Mouse (Mus musculus): ENCODE data around the gene Epha10. TPM values are rescaled to one million over a fixed set of nuclear protein-coding genes. Genes with fewer than 3 reads are reported as not detected.

Gene Epha10
- not detected in 2 replicates for total RNA-seq (2015)
- not detected in 2 replicates for total RNA-seq (2017)

- no peak for ATAC-seq (replicated peaks; ENCODE audit: poor library complexity)
Observed at GRCm38 (mm10) chr4:124880599-124880998, at the start of gene Epha10. Gene Epha10 (plus strand): TSS chr4:124880899.

- no peak for ATAC-seq (replicated peaks; ENCODE audit: poor library complexity)
Observed at GRCm38 (mm10) chr4:124832796-124833195, 47.9 kb upstream of the Epha10 start.

GRCm38 (mm10) chr4:124838035-124838700, 42.5 kb upstream of the Epha10 start:
- ATAC-seq (replicated peaks; ENCODE audit: poor library complexity) = no peak

GRCm38 (mm10) chr4:124840998-124841397, 39.7 kb upstream of the Epha10 start:
- ATAC-seq (replicated peaks; ENCODE audit: poor library complexity) = peak; percentile 66

- ATAC-seq (replicated peaks; ENCODE audit: poor library complexity) = peak; percentile 75
Observed at GRCm38 (mm10) chr4:124843493-124843892, 37.2 kb upstream of the Epha10 start.

- peak; percentile 69 for ATAC-seq (replicated peaks; ENCODE audit: poor library complexity)
Observed at GRCm38 (mm10) chr4:124847573-124847972, 33.1 kb upstream of the Epha10 start.

GRCm38 (mm10) chr4:124849631-124850260, 31.0 kb upstream of the Epha10 start:
- ATAC-seq (replicated peaks; ENCODE audit: poor library complexity) = no peak

GRCm38 (mm10) chr4:124850261-124850913, 30.3 kb upstream of the Epha10 start, which contains the start of gene Yrdc:
Gene Yrdc (plus strand): TSS chr4:124850679.
- peak; percentile 82 for ATAC-seq (replicated peaks; ENCODE audit: poor library complexity)

- ATAC-seq (replicated peaks; ENCODE audit: poor library complexity) = peak; percentile 36
Observed at GRCm38 (mm10) chr4:124850933-124851658, 29.6 kb upstream of the Epha10 start, which contains the start of gene 1110065P20Rik. Gene 1110065P20Rik (minus strand): TSS chr4:124851196.

GRCm38 (mm10) chr4:124856294-124856693, 24.4 kb upstream of the Epha10 start:
- no peak for ATAC-seq (replicated peaks; ENCODE audit: poor library complexity)

GRCm38 (mm10) chr4:124858370-124858769, 22.3 kb upstream of the Epha10 start:
- ATAC-seq (replicated peaks; ENCODE audit: poor library complexity) = no peak

- peak; percentile 88 for ATAC-seq (replicated peaks; ENCODE audit: poor library complexity)
Observed at GRCm38 (mm10) chr4:124860446-124860845, 20.3 kb upstream of the Epha10 start.

GRCm38 (mm10) chr4:124861283-124862188, 19.2 kb upstream of the Epha10 start, which contains the start of gene Maneal:
Gene Maneal (minus strand): TSS chr4:124862171.
- ATAC-seq (replicated peaks; ENCODE audit: poor library complexity) = no peak

GRCm38 (mm10) chr4:124872719-124873118, 8.0 kb upstream of the Epha10 start:
- ATAC-seq (replicated peaks; ENCODE audit: poor library complexity) = no peak

- ATAC-seq (replicated peaks; ENCODE audit: poor library complexity) = 0 out of 2 replicates have a peak, but pooled peaks have one; percentile 18
Observed at GRCm38 (mm10) chr4:124881341-124881908, 726 bp downstream of the Epha10 start.

- peak; percentile 82 for ATAC-seq (replicated peaks; ENCODE audit: poor library complexity)
Observed at GRCm38 (mm10) chr4:124882151-124882729, 1.5 kb downstream of the Epha10 start.

- no peak for ATAC-seq (replicated peaks; ENCODE audit: poor library complexity)
Observed at GRCm38 (mm10) chr4:124888702-124889101, 8.0 kb downstream of the Epha10 start.

GRCm38 (mm10) chr4:124889935-124890334, 9.2 kb downstream of the Epha10 start:
- no peak for ATAC-seq (replicated peaks; ENCODE audit: poor library complexity)

GRCm38 (mm10) chr4:124890831-124891230, 10.1 kb downstream of the Epha10 start:
- no peak for ATAC-seq (replicated peaks; ENCODE audit: poor library complexity)
